Mouse (Mus musculus) cerebellum, adult 18-20 months (tissue): ENCODE data around the gene Spata18.

ENCODE experiments used
- DNase-seq, 2 experiments: peaks; one replicate each; pipeline ENCODE4 v3.0.0; 2021

The Spata18 gene

GRCm38 (mm10) chr5:73725981-73726380 is 74.8 kb downstream of the Spata18 start:
- DNase-seq = no peak

GRCm38 (mm10) chr5:73728651-73729050 is 77.5 kb downstream of the Spata18 start:
- DNase-seq = no peak
